Mouse (Mus musculus): ENCODE data around the gene Ndufab1. TPM values are rescaled to one million over a fixed set of nuclear protein-coding genes. Genes with fewer than 3 reads are reported as not detected.

The Ndufab1 gene
- total RNA-seq (2014; rRNA removed; ENCODE audit: low replicate concordance): 181 and 183 TPM in 2 replicates
- polyA plus RNA-seq (2015; fragmentation: Nextera tagmentation; extraction: Ambion mirVana): 2,966 and 3,134 TPM in 2 replicates

GRCm38 (mm10) chr7:122101747-122102244 is at the start of gene Ndufab1:
Gene Ndufab1 (minus strand): TSS chr7:122101886.
- peak within 1 kb of the TSS; percentile 82 for H3K4me2 ChIP-seq (ENCODE audit: low read depth, low read length)
- WGBS: under 1% methylated on average over 31 of the region's 43 CpGs
- peak within 1 kb of the TSS; percentile 87 for H3K4me3 ChIP-seq (ENCODE audit: low read depth, low read length)
- H3K36me3 ChIP-seq (replicated peaks; ENCODE audit: control insufficient read depth, insufficient read depth, low read length): peaks cover 19% of the 10 kb centered on the region
- ATAC-seq (ENCODE audit: insufficient read depth, low read depth) (peak; percentile 98), DNase-seq (ENCODE audit: low spot score) (peak; percentile 88)
- TF ChIP-seq CTCF (IDR thresholded peaks at IDR 0.05; ENCODE audit: low read depth): peak; percentile 70
- peak; percentile 55 for TF ChIP-seq EP300 (IDR thresholded peaks at IDR 0.05; ENCODE audit: low read depth)
- peak within 1 kb of the TSS; percentile 92 for H3K9ac ChIP-seq (replicated peaks; ENCODE audit: low read depth, low read length)
- H3K4me1 ChIP-seq (ENCODE audit: control insufficient read depth, insufficient read depth): peaks cover 10% of the 10 kb centered on the region; the same call in 1 of the 2 replicates
- no peaks in the 10 kb centered on the region for H3K9me3 ChIP-seq (replicated peaks; ENCODE audit: control insufficient read depth, low read length)
- peak within 1 kb of the TSS; percentile 79 for H3K27ac ChIP-seq (ENCODE audit: low read depth)
- H3K27me3 ChIP-seq (ENCODE audit: control insufficient read depth, insufficient read depth, low read length): no peaks in the 10 kb centered on the region

DNA sequence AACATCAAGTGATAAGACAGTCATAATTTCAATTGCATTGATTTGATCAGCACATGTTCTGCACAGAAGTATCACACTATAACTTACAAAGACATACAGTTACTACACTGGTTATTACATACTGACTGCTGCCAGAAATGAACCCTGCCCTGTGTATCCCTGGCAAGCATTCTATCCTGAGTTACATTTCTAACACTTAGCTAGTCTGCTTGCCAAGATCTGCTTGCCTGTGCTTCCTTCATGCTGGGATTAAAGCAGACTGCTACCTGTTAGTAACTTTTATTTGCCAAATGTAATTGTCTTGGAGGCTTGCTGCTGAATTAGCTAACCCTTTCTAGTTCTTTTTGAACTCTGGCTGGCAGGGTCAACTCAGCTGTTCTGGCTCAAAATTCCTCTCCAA is 39.3 kb upstream of the Ndufab1 start:
- DNase-seq (ENCODE audit: low spot score) (no peak), ATAC-seq (ENCODE audit: insufficient read depth, low read depth) (no peak)
- no peak overlapping the region for H3K4me2 ChIP-seq (ENCODE audit: low read depth, low read length)
- H3K4me1 ChIP-seq (ENCODE audit: control insufficient read depth, insufficient read depth): no peaks in the 10 kb centered on the region
- H3K27me3 ChIP-seq (ENCODE audit: control insufficient read depth, insufficient read depth, low read length): no peaks in the 10 kb centered on the region
- H3K36me3 ChIP-seq (replicated peaks; ENCODE audit: control insufficient read depth, insufficient read depth, low read length): peaks cover 95% of the 10 kb centered on the region
- TF ChIP-seq CTCF (IDR thresholded peaks at IDR 0.05; ENCODE audit: low read depth) (no peak), EP300 (IDR thresholded peaks at IDR 0.05; ENCODE audit: low read depth) (no peak)
- no peak overlapping the region for H3K27ac ChIP-seq (ENCODE audit: low read depth)
- H3K4me3 ChIP-seq (ENCODE audit: low read depth, low read length): no peak overlapping the region
- H3K9ac ChIP-seq (replicated peaks; ENCODE audit: low read depth, low read length): no peak overlapping the region
- H3K9me3 ChIP-seq (replicated peaks; ENCODE audit: control insufficient read depth, low read length): no peaks in the 10 kb centered on the region

DNA sequence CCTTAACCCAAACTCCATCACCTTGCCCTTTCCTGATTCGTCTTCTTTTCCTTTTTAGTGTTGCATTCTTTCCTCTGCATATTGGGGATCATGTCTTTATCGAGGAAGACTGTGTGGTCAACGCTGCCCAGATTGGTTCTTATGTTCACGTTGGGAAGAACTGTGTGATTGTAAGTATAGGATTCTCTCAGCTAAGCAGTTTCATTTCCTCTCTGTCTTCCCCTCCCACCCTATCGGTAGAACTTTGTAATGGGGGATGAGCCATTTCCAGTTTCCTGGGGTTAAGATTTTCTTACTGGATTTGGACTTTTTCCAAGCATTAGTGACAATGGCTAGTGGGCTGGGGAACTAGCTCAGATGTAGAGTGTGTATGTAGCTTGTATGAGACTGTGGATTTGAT is 36.5 kb upstream of the Ndufab1 start:
- H3K4me3 ChIP-seq (ENCODE audit: low read depth, low read length): no peak overlapping the region
- H3K27ac ChIP-seq (ENCODE audit: low read depth): no peak overlapping the region
- peaks cover 79% of the 10 kb centered on the region for H3K36me3 ChIP-seq (replicated peaks; ENCODE audit: control insufficient read depth, insufficient read depth, low read length)
- DNase-seq (ENCODE audit: low spot score) (no peak), ATAC-seq (ENCODE audit: insufficient read depth, low read depth) (no peak)
- TF ChIP-seq EP300 (IDR thresholded peaks at IDR 0.05; ENCODE audit: low read depth) (no peak), CTCF (IDR thresholded peaks at IDR 0.05; ENCODE audit: low read depth) (no peak)
- no peak overlapping the region for H3K4me2 ChIP-seq (ENCODE audit: low read depth, low read length)
- no peaks in the 10 kb centered on the region for H3K9me3 ChIP-seq (replicated peaks; ENCODE audit: control insufficient read depth, low read length)
- H3K9ac ChIP-seq (replicated peaks; ENCODE audit: low read depth, low read length): no peak overlapping the region
- H3K4me1 ChIP-seq (ENCODE audit: control insufficient read depth, insufficient read depth): 0 out of 2 replicates have a peak, but pooled peaks cover 3% of the 10 kb centered on the region
- no peaks in the 10 kb centered on the region for H3K27me3 ChIP-seq (ENCODE audit: control insufficient read depth, insufficient read depth, low read length)
- WGBS: 82% methylated on average over 5 of the region's 5 CpGs

- Histone ChIP-seq H3K4me2 (ENCODE audit: low read depth, low read length) (no peak overlapping the region), H3K27me3 (ENCODE audit: control insufficient read depth, insufficient read depth, low read length) (no peaks in the 10 kb centered on the region), H3K27ac (ENCODE audit: low read depth) (no peak overlapping the region), H3K4me1 (ENCODE audit: control insufficient read depth, insufficient read depth) (0 out of 2 replicates have a peak, but pooled peaks cover 7% of the 10 kb centered on the region), H3K4me3 (ENCODE audit: low read depth, low read length) (no peak overlapping the region), H3K9me3 (replicated peaks; ENCODE audit: control insufficient read depth, low read length) (no peaks in the 10 kb centered on the region), H3K9ac (replicated peaks; ENCODE audit: low read depth, low read length) (no peak overlapping the region), H3K36me3 (replicated peaks; ENCODE audit: control insufficient read depth, insufficient read depth, low read length) (peaks cover 70% of the 10 kb centered on the region)
- TF ChIP-seq CTCF (IDR thresholded peaks at IDR 0.05; ENCODE audit: low read depth): no peak
- no peak for TF ChIP-seq EP300 (IDR thresholded peaks at IDR 0.05; ENCODE audit: low read depth)
- ATAC-seq (ENCODE audit: insufficient read depth, low read depth): no peak
- DNase-seq (ENCODE audit: low spot score): no peak
These were observed 35.4 kb upstream of the Ndufab1 start for GRCm38 (mm10) chr7:122137071-122137470.

DNA sequence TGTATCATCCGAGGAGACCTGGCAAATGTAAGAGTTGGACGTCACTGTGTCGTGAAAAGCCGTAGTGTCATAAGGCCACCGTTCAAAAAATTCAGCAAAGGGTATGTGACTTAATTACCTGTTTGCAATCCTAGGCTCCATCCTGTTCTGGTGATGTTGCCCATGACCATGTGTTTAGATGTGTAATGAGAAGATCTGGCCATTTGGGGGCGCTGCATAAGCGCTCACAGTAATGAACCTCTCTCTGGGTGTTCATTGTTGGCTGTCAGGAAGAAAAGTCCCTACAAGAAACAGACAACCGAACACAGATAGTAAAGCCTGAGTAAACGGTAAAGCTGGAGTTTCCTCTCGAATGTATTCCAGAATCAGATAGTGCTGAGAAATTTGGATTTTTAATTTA is 33.4 kb upstream of the Ndufab1 start:
- peaks cover 52% of the 10 kb centered on the region for H3K36me3 ChIP-seq (replicated peaks; ENCODE audit: control insufficient read depth, insufficient read depth, low read length)
- TF ChIP-seq CTCF (IDR thresholded peaks at IDR 0.05; ENCODE audit: low read depth) (0 out of 2 replicates have a peak, but pooled peaks have one; percentile 14), EP300 (IDR thresholded peaks at IDR 0.05; ENCODE audit: low read depth) (no peak)
- ATAC-seq (ENCODE audit: insufficient read depth, low read depth): no peak
- H3K27me3 ChIP-seq (ENCODE audit: control insufficient read depth, insufficient read depth, low read length): no peaks in the 10 kb centered on the region
- no peak for DNase-seq (ENCODE audit: low spot score)
- no peak overlapping the region for H3K27ac ChIP-seq (ENCODE audit: low read depth)
- no peaks in the 10 kb centered on the region for H3K9me3 ChIP-seq (replicated peaks; ENCODE audit: control insufficient read depth, low read length)
- no peak overlapping the region for H3K9ac ChIP-seq (replicated peaks; ENCODE audit: low read depth, low read length)
- 71% methylated on average over 10 of the region's 10 CpGs for WGBS
- 0 out of 2 replicates have a peak, but pooled peaks cover 11% of the 10 kb centered on the region for H3K4me1 ChIP-seq (ENCODE audit: control insufficient read depth, insufficient read depth)
- no peak overlapping the region for H3K4me3 ChIP-seq (ENCODE audit: low read depth, low read length)
- H3K4me2 ChIP-seq (ENCODE audit: low read depth, low read length): no peak overlapping the region

DNA sequence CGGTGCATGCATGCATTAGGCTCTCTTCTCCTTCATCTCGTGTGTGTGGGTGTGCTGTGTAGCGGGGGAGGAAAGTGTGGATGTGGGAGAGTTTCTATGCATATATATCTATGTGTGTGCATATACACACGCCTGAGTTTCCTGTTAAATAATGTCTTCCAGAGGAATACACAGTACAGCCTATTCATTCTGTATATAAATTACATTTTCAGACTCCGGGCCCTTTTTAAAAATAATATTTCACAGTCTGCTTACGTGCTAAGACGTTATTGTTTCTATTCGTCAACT is 31.6 kb upstream of the Ndufab1 start:
- TF ChIP-seq CTCF (IDR thresholded peaks at IDR 0.05; ENCODE audit: low read depth): no peak
- no peak for TF ChIP-seq EP300 (IDR thresholded peaks at IDR 0.05; ENCODE audit: low read depth)
- Histone ChIP-seq H3K4me2 (ENCODE audit: low read depth, low read length) (peak overlapping the region; percentile 88), H3K27ac (ENCODE audit: low read depth) (peak overlapping the region; percentile 76), H3K27me3 (ENCODE audit: control insufficient read depth, insufficient read depth, low read length) (no peaks in the 10 kb centered on the region), H3K4me3 (ENCODE audit: low read depth, low read length) (peak overlapping the region; percentile 87), H3K4me1 (ENCODE audit: control insufficient read depth, insufficient read depth) (0 out of 2 replicates have a peak, but pooled peaks cover 11% of the 10 kb centered on the region), H3K9me3 (replicated peaks; ENCODE audit: control insufficient read depth, low read length) (no peaks in the 10 kb centered on the region), H3K9ac (replicated peaks; ENCODE audit: low read depth, low read length) (peak overlapping the region; percentile 84), H3K36me3 (replicated peaks; ENCODE audit: control insufficient read depth, insufficient read depth, low read length) (peaks cover 34% of the 10 kb centered on the region)
- no peak for ATAC-seq (ENCODE audit: insufficient read depth, low read depth)
- 13% methylated on average over 8 of the region's 8 CpGs for WGBS
- DNase-seq (ENCODE audit: low spot score): no peak
